Mouse (Mus musculus) CH12.LX (cell line): ENCODE measurements around the gene Pogz.

Experiments
- CTCF ChIP-seq, 2 experiments: IDR thresholded peaks in 1 of 2; conservative IDR thresholded peaks in 1 of 2; 2 replicates each; pipeline ENCODE4 v1.5.1; 2011 to 2012; ENCODE audit warnings: low read depth in 2 of 2, low read length in 2 of 2, improper control_type of control experiment in 1 of 2, inconsistent platforms in 1 of 2, mild to moderate bottlenecking in 1 of 2, moderate library complexity in 1 of 2
- POLR2A ChIP-seq: IDR thresholded peaks from 2 replicates; pipeline ENCODE4 v1.6.1; 2011; ENCODE audit warnings: low read depth, mild to moderate bottlenecking, improper control_type of control experiment, low read length
- POLR2AphosphoS2 ChIP-seq: IDR thresholded peaks from 2 replicates; pipeline ENCODE4 v1.6.1; 2011; ENCODE audit warnings: low read depth, low read length, improper control_type of control experiment

- TF ChIP-seq POLR2A (no peak), CTCF (conservative IDR thresholded peaks at IDR 0.05 in 1 of 2, IDR thresholded peaks at IDR 0.05 in 1 of 2; ENCODE audit: low read depth in 2 of 2, low read length in 2 of 2) (no peak), POLR2AphosphoS2 (no peak)
Observed at GRCm38 (mm10) chr3:94924688-94925087, 87.3 kb downstream of the Pogz start.
